Comparison of ENCODE assay signal across 12 mouse cellular contexts in genomic region chr2:4635804-4636203, GRCm38 (mm10). TPM values are rescaled to one million over a fixed set of nuclear protein-coding genes. Genes with fewer than 3 reads are reported as not detected.
DNase-seq lines count a peak whose midpoint lies in the region; ATAC-seq lines count a peak whose summit lies in the region.
"Had no signal": no experiment of that assay in that cellular context is flagged by ENCODE, and none has a peak within 500 bp of the region (broad histone marks: within the 10 kb centered on the region; RNA-seq: fewer than 3 reads in every experiment).

No protein-coding gene starts in this region.

- no peaks in the 10 kb centered on the region for H3K4me1 ChIP-seq in hindbrain, embryonic 14.5 days (replicated peaks; ENCODE audit: control insufficient read depth, insufficient read depth, low read length)
- no peaks in the 10 kb centered on the region for H3K4me1 ChIP-seq in hindbrain, embryonic 16.5 days (ENCODE audit: control insufficient read depth, insufficient read depth, low read depth, low read length)
- H3K4me1 ChIP-seq in midbrain, embryonic 14.5 days (ENCODE audit: control insufficient read depth, insufficient read depth, low read length), result no peaks in the 10 kb centered on the region
- no peaks in the 10 kb centered on the region for H3K4me1 ChIP-seq in midbrain, embryonic 13.5 days (replicated peaks)
- H3K4me1 ChIP-seq: neural tube, embryonic 12.5 days had no signal

- no peak overlapping the region for H3K9ac ChIP-seq in hindbrain, embryonic 14.5 days
- no peak overlapping the region for H3K9ac ChIP-seq in hindbrain, embryonic 16.5 days (ENCODE audit: low read depth, low read length)
- no peak overlapping the region for H3K9ac ChIP-seq in midbrain, embryonic 14.5 days (replicated peaks; ENCODE audit: low read length)
- H3K9ac ChIP-seq in midbrain, embryonic 13.5 days (replicated peaks), result no peak overlapping the region
- H3K9ac ChIP-seq: neural tube, embryonic 12.5 days had no signal

- H3K9me3 ChIP-seq in hindbrain, embryonic 14.5 days (ENCODE audit: control insufficient read depth, low read length), result no peaks in the 10 kb centered on the region
- no peaks in the 10 kb centered on the region for H3K9me3 ChIP-seq in hindbrain, embryonic 16.5 days (ENCODE audit: control insufficient read depth, low read length)
- H3K9me3 ChIP-seq in midbrain, embryonic 14.5 days (ENCODE audit: control insufficient read depth, low read length), result no peaks in the 10 kb centered on the region
- H3K9me3 ChIP-seq in midbrain, embryonic 13.5 days, result no peaks in the 10 kb centered on the region
- H3K9me3 ChIP-seq: neural tube, embryonic 12.5 days had no signal

- DNase-seq in hindbrain, embryonic 14.5 days (ENCODE audit: low spot score), result peak; percentile 44
- peak; percentile 60 for DNase-seq in midbrain, embryonic 14.5 days
- DNase-seq in ZHBTc4 (ENCODE audit: low read depth, low spot score), result peak; percentile 17
- DNase-seq in retina, embryonic 14.5 days (ENCODE audit: low spot score), result peak; percentile 46
- no peak for DNase-seq in c-Kit-positive CD71-positive TER-119-positive erythroid progenitor cells, embryonic 14.5 days (ENCODE audit: low spot score)
- DNase-seq: gastrocnemius, postnatal 10 days; kidney, postnatal 36 days; spleen, adult 18-20 months; thymus, postnatal 36 days had no signal

- H3K4me3 ChIP-seq in hindbrain, embryonic 14.5 days (replicated peaks; ENCODE audit: low read length), result no peak overlapping the region
- no peak overlapping the region for H3K4me3 ChIP-seq in hindbrain, embryonic 16.5 days (ENCODE audit: low read length)
- no peak overlapping the region for H3K4me3 ChIP-seq in midbrain, embryonic 14.5 days (replicated peaks; ENCODE audit: low read depth, low read length)
- no peak overlapping the region for H3K4me3 ChIP-seq in midbrain, embryonic 13.5 days (replicated peaks)
- H3K4me3 ChIP-seq: neural tube, embryonic 12.5 days had no signal

- H3K36me3 ChIP-seq in hindbrain, embryonic 14.5 days (replicated peaks; ENCODE audit: control insufficient read depth, insufficient read depth), result peaks cover 90% of the 10 kb centered on the region
- peaks cover 32% of the 10 kb centered on the region for H3K36me3 ChIP-seq in hindbrain, embryonic 16.5 days (ENCODE audit: control insufficient read depth, insufficient read depth, low read length)
- H3K36me3 ChIP-seq in midbrain, embryonic 14.5 days (ENCODE audit: control insufficient read depth, insufficient read depth, low read length), result peaks cover 87% of the 10 kb centered on the region
- H3K36me3 ChIP-seq in midbrain, embryonic 13.5 days, result peaks cover 81% of the 10 kb centered on the region

- no peak for ATAC-seq in hindbrain, embryonic 14.5 days (ENCODE audit: low FRiP score)
- ATAC-seq in hindbrain, embryonic 16.5 days, result no peak
- ATAC-seq in midbrain, embryonic 14.5 days (ENCODE audit: low FRiP score, low TSS enrichment), result no peak
- no peak for ATAC-seq in midbrain, embryonic 13.5 days

- 89% methylated on average over 8 of the region's 8 CpGs for WGBS in hindbrain, embryonic 14.5 days
- 88% methylated on average over 8 of the region's 8 CpGs for WGBS in hindbrain, embryonic 16.5 days
- WGBS in midbrain, embryonic 14.5 days, result 88% methylated on average over 8 of the region's 8 CpGs
- 90% methylated on average over 8 of the region's 8 CpGs for WGBS in midbrain, embryonic 13.5 days

- H3K4me2 ChIP-seq in hindbrain, embryonic 14.5 days (replicated peaks), result no peak overlapping the region
- no peak overlapping the region for H3K4me2 ChIP-seq in hindbrain, embryonic 16.5 days (ENCODE audit: low read length)
- no peak overlapping the region for H3K4me2 ChIP-seq in midbrain, embryonic 14.5 days (ENCODE audit: low read length)
- no peak overlapping the region for H3K4me2 ChIP-seq in midbrain, embryonic 13.5 days (replicated peaks)
- H3K4me2 ChIP-seq: neural tube, embryonic 12.5 days had no signal

- no peak overlapping the region for H3K27ac ChIP-seq in hindbrain, embryonic 14.5 days
- no peak overlapping the region for H3K27ac ChIP-seq in hindbrain, embryonic 16.5 days (ENCODE audit: low read depth, low read length)
- H3K27ac ChIP-seq in midbrain, embryonic 14.5 days (replicated peaks; ENCODE audit: low read depth, low read length), result no peak overlapping the region
- H3K27ac ChIP-seq in midbrain, embryonic 13.5 days, result no peak overlapping the region
- H3K27ac ChIP-seq: neural tube, embryonic 12.5 days had no signal

- no peaks in the 10 kb centered on the region for H3K27me3 ChIP-seq in hindbrain, embryonic 14.5 days (ENCODE audit: control insufficient read depth, insufficient read depth, low read length)
- no peaks in the 10 kb centered on the region for H3K27me3 ChIP-seq in hindbrain, embryonic 16.5 days (replicated peaks; ENCODE audit: control insufficient read depth, insufficient read depth, low read length)
- H3K27me3 ChIP-seq in midbrain, embryonic 14.5 days (ENCODE audit: control insufficient read depth, insufficient read depth, low read length), result no peaks in the 10 kb centered on the region
- no peaks in the 10 kb centered on the region for H3K27me3 ChIP-seq in midbrain, embryonic 13.5 days
- H3K27me3 ChIP-seq: neural tube, embryonic 12.5 days had no signal

RNA-seq across cellular contexts. Expression of gene Prpf18, which starts 16.1 kb away (rescaled TPM):
- 39.5 and 44.1 TPM in 2 replicates for polyA plus RNA-seq in hindbrain, embryonic 14.5 days (2014; fragmentation: Nextera tagmentation; extraction: Ambion mirVana)
- polyA plus RNA-seq in hindbrain, embryonic 16.5 days (2015; fragmentation: Nextera tagmentation; extraction: Ambion mirVana), result 37.6 and 42.8 TPM in 2 replicates
- polyA plus RNA-seq in midbrain, embryonic 14.5 days (2014; fragmentation: Nextera tagmentation; extraction: Ambion mirVana), result 41.0 and 49.1 TPM in 2 replicates
- polyA plus RNA-seq in midbrain, embryonic 13.5 days (2015; fragmentation: Nextera tagmentation; extraction: Ambion mirVana), result 51.4 and 54.0 TPM in 2 replicates
